Mouse (Mus musculus): ENCODE data around the gene Myl7.

Gene Myl7

GRCm38 (mm10) chr11:5862394-5863105 lies 36.0 kb downstream of the Myl7 start:
- peak; percentile 21 for DNase-seq (ENCODE audit: low spot score)

- peak; percentile 60 for DNase-seq (ENCODE audit: low spot score)
These were observed 36.7 kb downstream of the Myl7 start, which contains the start of gene Aebp1 for GRCm38 (mm10) chr11:5861678-5862393. Gene Aebp1 (plus strand): TSS chr11:5861947.

- DNase-seq (ENCODE audit: low spot score), result no peak
These were observed 37.9 kb downstream of the Myl7 start for GRCm38 (mm10) chr11:5860639-5861038.

- DNase-seq (ENCODE audit: low spot score), result no peak
These were observed 38.6 kb downstream of the Myl7 start for GRCm38 (mm10) chr11:5859883-5860550.

- DNase-seq (ENCODE audit: low spot score), result no peak
These were observed 39.9 kb downstream of the Myl7 start for GRCm38 (mm10) chr11:5858723-5859122.

- DNase-seq (ENCODE audit: low spot score), result no peak
These were observed 42.0 kb downstream of the Myl7 start for GRCm38 (mm10) chr11:5856479-5857130.

GRCm38 (mm10) chr11:5855902-5856301 lies 42.7 kb downstream of the Myl7 start:
- no peak for DNase-seq (ENCODE audit: low spot score)

- no peak for DNase-seq (ENCODE audit: low spot score)
These were observed 43.1 kb downstream of the Myl7 start for GRCm38 (mm10) chr11:5855481-5855880.

GRCm38 (mm10) chr11:5852314-5852713 lies 46.3 kb downstream of the Myl7 start:
- no peak for DNase-seq (ENCODE audit: low spot score)

GRCm38 (mm10) chr11:5851021-5851736 lies 47.4 kb downstream of the Myl7 start:
- no peak for DNase-seq (ENCODE audit: low spot score)

- no peak for DNase-seq (ENCODE audit: low spot score)
These were observed 48.1 kb downstream of the Myl7 start for GRCm38 (mm10) chr11:5850452-5850851.

- DNase-seq (ENCODE audit: low spot score), result no peak
These were observed 49.3 kb downstream of the Myl7 start for GRCm38 (mm10) chr11:5849316-5849715.

- no peak for DNase-seq (ENCODE audit: low spot score)
These were observed 49.8 kb downstream of the Myl7 start for GRCm38 (mm10) chr11:5848741-5849140.

- DNase-seq (ENCODE audit: low spot score), result no peak
These were observed 51.8 kb downstream of the Myl7 start for GRCm38 (mm10) chr11:5846639-5847345.
